Mouse (Mus musculus) heart, postnatal 0 days (tissue): ENCODE measurements around the gene Itk. TPM values are rescaled to one million over a fixed set of nuclear protein-coding genes. Genes with fewer than 3 reads are reported as not detected.
A peak's percentile ranks its signal among the peaks of the same experiment; 100 is the strongest.

Experiments used
- ATAC-seq: fragments of 200-750 bp; cut with Nextera tagmentation; 2 replicates; pipeline ENCODE4 v1.8.0; 2017; ENCODE audit warnings: low read depth, moderate number of reproducible peaks, moderate library complexity; ENCODE audit not compliant: insufficient read depth
- DNase-seq: peaks from one replicate; pipeline ENCODE4 v3.0.0-alpha.2; 2016; ENCODE audit warnings: low spot score
- H3K27ac ChIP-seq: fragments of 300-500 bp; sonication (generic); 2 replicates; pipeline ENCODE4 v1.5.1; 2014; ENCODE audit warnings: low read depth, mild to moderate bottlenecking
- H3K27me3 ChIP-seq: fragments of 300-500 bp; sonication (generic); 2 replicates; pipeline ENCODE4 v1.6.1; 2014; ENCODE audit warnings: low read length, mixed read lengths; ENCODE audit not compliant: control insufficient read depth, insufficient read depth
- H3K36me3 ChIP-seq: fragments of 300-500 bp; sonication (generic); replicated peaks from 2 replicates; pipeline ENCODE4 v1.6.1; 2014; ENCODE audit warnings: low read length, mixed read lengths; ENCODE audit not compliant: control insufficient read depth, insufficient read depth
- H3K4me1 ChIP-seq: fragments of 300-500 bp; sonication (generic); 2 replicates; pipeline ENCODE4 v1.6.1; 2014; ENCODE audit warnings: antibody characterized with exemption; ENCODE audit not compliant: control insufficient read depth, insufficient read depth
- H3K4me2 ChIP-seq: fragments of 300-500 bp; sonication (generic); 2 replicates; pipeline ENCODE4 v1.6.1; 2014; ENCODE audit warnings: low read depth, mild to moderate bottlenecking, low read length, moderate library complexity
- H3K4me3 ChIP-seq: fragments of 300-500 bp; sonication (generic); 2 replicates; pipeline ENCODE4 v1.5.1; 2014; ENCODE audit warnings: low read depth, low read length
- H3K9ac ChIP-seq: fragments of 300-500 bp; sonication (generic); replicated peaks from 2 replicates; pipeline ENCODE4 v1.6.1; 2014; ENCODE audit warnings: low read depth, low read length, mixed read lengths
- H3K9me3 ChIP-seq: fragments of 300-500 bp; sonication (generic); replicated peaks from 2 replicates; pipeline ENCODE4 v1.6.1; 2016; ENCODE audit warnings: low read length; ENCODE audit not compliant: control insufficient read depth
- CTCF ChIP-seq: IDR thresholded peaks from 2 replicates; pipeline ENCODE4 v1.5.1; 2016; ENCODE audit warnings: antibody characterized with exemption, control low read depth, low read depth
- EP300 ChIP-seq: IDR thresholded peaks from 2 replicates; pipeline ENCODE4 v1.6.1; 2016; ENCODE audit warnings: antibody characterized with exemption, low read depth
- WGBS: fragments of 180-500 bp; shearing (Covaris S2); extraction: QIAGEN DNeasy Blood & Tissue Kit; methylation state at CpG from one replicate; pipeline ENCODE4 v1.1.7; 2014; 5-methylcytosine and 5-hydroxymethylcytosine counted together
- polyA plus RNA-seq: library from polyadenylated mRNA; unstranded; fragments of >200 nt; fragmentation: Nextera tagmentation; extraction: Ambion mirVana; gene quantifications from 2 replicates; pipeline ENCODE4 v1.2.1, GENCODE M21; 2015
- total RNA-seq: library from RNA; depleted of rRNA; stranded (reverse); fragments of >200 nt; gene quantifications from 2 replicates; pipeline ENCODE4 v1.2.3, GENCODE M21; 2014; ENCODE audit warnings: low replicate concordance; rRNA removed

Gene Itk
- 1.3 TPM in 1 of 2 replicates, not detected in the other for total RNA-seq
- polyA plus RNA-seq: not detected in 2 replicates

GRCm38 (mm10) chr11:46389336-46390117 is at the start of gene Itk:
TSS of gene Itk (minus strand) at chr11:46389515.
- Histone ChIP-seq H3K9me3 (no peaks in the 10 kb centered on the region), H3K4me1 (no peaks in the 10 kb centered on the region), H3K27me3 (no peaks in the 10 kb centered on the region), H3K4me2 (no peak within 1 kb of the TSS; the same call in 1 of the 2 replicates), H3K9ac (no peak within 1 kb of the TSS), H3K36me3 (no peaks in the 10 kb centered on the region), H3K4me3 (peak within 1 kb of the TSS; percentile 28; the same call in 1 of the 2 replicates), H3K27ac (no peak within 1 kb of the TSS)
- TF ChIP-seq CTCF (no peak), EP300 (no peak)
- no peak for ATAC-seq
- WGBS: 74% methylated on average over 13 of the region's 13 CpGs
- DNase-seq: no peak

DNA sequence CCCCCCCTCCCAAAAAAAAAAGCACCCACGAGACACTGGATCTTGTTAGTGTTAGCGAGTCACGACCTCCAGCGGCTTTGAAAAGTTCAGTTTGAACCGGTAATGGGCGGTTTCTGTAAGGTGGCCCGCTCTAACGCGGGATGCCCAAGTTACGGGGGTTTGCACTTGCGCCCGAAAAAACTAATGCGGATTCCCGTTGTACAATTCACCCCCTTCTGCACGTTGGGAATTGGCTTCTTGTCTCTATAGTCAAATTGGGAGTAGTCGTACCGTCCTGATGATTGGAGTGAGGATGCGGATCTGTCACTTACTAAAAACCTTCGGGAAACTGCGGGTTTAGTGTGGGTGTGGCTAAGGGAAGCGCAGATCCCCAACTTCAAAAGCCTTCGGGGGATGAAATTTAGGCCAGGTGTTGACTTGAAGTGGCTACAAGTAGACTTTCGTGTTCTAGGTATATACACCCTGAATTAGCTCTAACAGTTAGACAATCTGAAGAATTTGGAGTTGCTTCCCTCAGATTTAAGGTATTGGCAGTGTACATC is 48.2 kb upstream of the Itk start:
- Histone ChIP-seq H3K9ac (peak overlapping the region; percentile 91), H3K9me3 (no peaks in the 10 kb centered on the region), H3K4me3 (peak overlapping the region; percentile 90), H3K4me2 (peak overlapping the region; percentile 90), H3K36me3 (peaks cover 8% of the 10 kb centered on the region), H3K4me1 (peaks cover 4% of the 10 kb centered on the region; the same call in 1 of the 2 replicates), H3K27ac (peak overlapping the region; percentile 97), H3K27me3 (no peaks in the 10 kb centered on the region)
- WGBS: 2% methylated on average over 23 of the region's 23 CpGs
- TF ChIP-seq CTCF (no peak), EP300 (no peak)
- DNase-seq (peak; percentile 18), ATAC-seq (peak; percentile 36; the same call in 1 of the 2 replicates)

GRCm38 (mm10) chr11:46436760-46437458 is 47.6 kb upstream of the Itk start, which contains the start of gene Med7:
TSS of gene Med7 (plus strand) at chr11:46436925.
- Histone ChIP-seq H3K9ac (peak within 1 kb of the TSS; percentile 91), H3K4me2 (peak within 1 kb of the TSS; percentile 90), H3K9me3 (no peaks in the 10 kb centered on the region), H3K27me3 (no peaks in the 10 kb centered on the region), H3K4me3 (peak within 1 kb of the TSS; percentile 90), H3K4me1 (peaks cover 4% of the 10 kb centered on the region; the same call in 1 of the 2 replicates), H3K36me3 (peaks cover 8% of the 10 kb centered on the region), H3K27ac (peak within 1 kb of the TSS; percentile 97)
- WGBS: under 1% methylated on average over 55 of the region's 59 CpGs
- ATAC-seq: peak; percentile 99
- DNase-seq: peak; percentile 97
- TF ChIP-seq EP300 (no peak), CTCF (no peak)

GRCm38 (mm10) chr11:46435363-46435762 is 46.0 kb upstream of the Itk start:
- TF ChIP-seq EP300: no peak
- no peak for TF ChIP-seq CTCF

DNA sequence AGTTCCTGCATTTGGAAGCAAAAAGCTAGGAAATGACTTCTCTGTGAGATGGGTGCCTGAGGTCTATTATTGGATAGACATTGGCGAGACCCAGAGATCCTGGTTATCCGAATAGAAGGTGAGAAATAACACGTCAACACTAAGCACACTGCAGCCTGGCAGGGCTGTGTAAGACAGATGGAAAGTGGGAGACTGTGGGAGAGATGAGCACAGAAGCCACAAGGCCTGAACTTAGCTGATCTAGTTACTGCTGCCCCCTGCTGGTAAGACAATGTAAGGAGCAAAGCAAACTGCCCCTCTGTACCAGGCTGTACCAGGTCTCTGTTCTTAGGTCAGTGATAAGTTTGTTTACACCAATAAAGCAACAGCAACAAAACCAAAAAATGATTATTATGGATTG is 41.8 kb upstream of the Itk start:
- peak; percentile 81 for DNase-seq
- ATAC-seq: peak; percentile 75; the same call in 1 of the 2 replicates
- H3K9ac ChIP-seq: no peak overlapping the region
- H3K27ac ChIP-seq: no peak overlapping the region
- TF ChIP-seq EP300: no peak
- TF ChIP-seq CTCF: peak; percentile 86
- peaks cover 2% of the 10 kb centered on the region; the same call in 1 of the 2 replicates for H3K4me1 ChIP-seq
- H3K4me3 ChIP-seq: no peak overlapping the region
- H3K27me3 ChIP-seq: no peaks in the 10 kb centered on the region
- no peak overlapping the region for H3K4me2 ChIP-seq
- H3K36me3 ChIP-seq: no peaks in the 10 kb centered on the region
- H3K9me3 ChIP-seq: no peaks in the 10 kb centered on the region
- WGBS: 13% methylated on average over 3 of the region's 3 CpGs

More at GRCm38 (mm10) chr11:46435363-46435762, 46.0 kb upstream of the Itk start:
- Histone ChIP-seq H3K27me3 (no peaks in the 10 kb centered on the region), H3K4me3 (no peak overlapping the region), H3K9ac (no peak overlapping the region), H3K9me3 (no peaks in the 10 kb centered on the region), H3K36me3 (peaks cover under 1% of the 10 kb centered on the region), H3K4me1 (peaks cover 4% of the 10 kb centered on the region; the same call in 1 of the 2 replicates), H3K27ac (no peak overlapping the region), H3K4me2 (no peak overlapping the region)
- no peak for ATAC-seq
- no peak for DNase-seq
